Mouse (Mus musculus) forebrain, embryonic 10.5 days (tissue): ENCODE results near the gene Arid4a. TPM values are rescaled to one million over a fixed set of nuclear protein-coding genes. Genes with fewer than 3 reads are reported as not detected.
A peak's percentile ranks its signal among the peaks of the same experiment; 100 is the strongest.

Experiments used
- DNase-seq: peaks from one replicate; pipeline ENCODE4 v3.0.0-alpha.2; 2017; ENCODE audit warnings: low spot score; ENCODE audit errors: extremely low spot score
- H3K27ac ChIP-seq: fragments of 300-500 bp; sonication (generic); 2 replicates; pipeline ENCODE4 v1.5.1; 2016; ENCODE audit warnings: mild to moderate bottlenecking
- H3K27me3 ChIP-seq: fragments of 300-500 bp; sonication (generic); 2 replicates; pipeline ENCODE4 v1.6.1; 2016; ENCODE audit warnings: mild to moderate bottlenecking; ENCODE audit not compliant: poor library complexity, severe bottlenecking
- H3K36me3 ChIP-seq: fragments of 300-500 bp; sonication (generic); replicated peaks from 2 replicates; pipeline ENCODE4 v1.6.1; 2016; ENCODE audit warnings: mild to moderate bottlenecking, moderate library complexity
- H3K4me1 ChIP-seq: fragments of 300-500 bp; sonication (generic); 2 replicates; pipeline ENCODE4 v1.6.1; 2016
- H3K4me3 ChIP-seq: fragments of 300-500 bp; sonication (generic); 2 replicates; pipeline ENCODE4 v1.5.1; 2016; ENCODE audit warnings: mild to moderate bottlenecking, moderate library complexity
- H3K9me3 ChIP-seq: fragments of 300-500 bp; sonication (generic); 2 replicates; pipeline ENCODE4 v1.6.1; 2016; ENCODE audit warnings: mild to moderate bottlenecking, moderate library complexity
- WGBS: fragments of 180-500 bp; shearing (Covaris S2); methylation state at CpG from one replicate; pipeline ENCODE4 v1.1.7; 2016; 5-methylcytosine and 5-hydroxymethylcytosine counted together
- polyA plus RNA-seq: library from polyadenylated mRNA; unstranded; fragments of >200 nt; fragmentation: Nextera tagmentation; extraction: Ambion mirVana; gene quantifications from 2 replicates; pipeline ENCODE4 v1.2.1, GENCODE M21; 2016

The Arid4a gene
- polyA plus RNA-seq, 1 experiment from 2014 or later: 28.3 TPM

DNA sequence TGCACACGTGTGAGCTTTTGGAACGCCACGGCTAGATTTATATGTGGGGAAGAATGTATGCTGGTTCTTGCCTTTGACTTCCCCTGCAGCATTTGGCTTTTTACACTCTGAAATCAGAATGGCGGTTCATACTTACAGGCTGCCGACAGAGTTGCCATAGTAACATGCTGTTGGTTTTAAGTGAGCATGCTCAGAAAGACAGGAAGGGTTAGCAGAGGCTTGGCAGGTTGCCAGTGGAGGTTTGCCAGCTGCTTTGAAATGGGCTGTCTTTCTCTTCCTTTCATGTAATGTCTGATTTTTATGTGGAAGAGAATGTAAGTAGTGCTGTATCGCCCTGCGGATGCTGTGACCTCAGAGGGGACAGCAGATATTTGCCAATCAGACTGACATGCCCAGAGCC is 32.3 kb downstream of the Arid4a start:
- peak overlapping the region; percentile 8; the same call in 1 of the 2 replicates for H3K4me3 ChIP-seq
- H3K27ac ChIP-seq: peak overlapping the region; percentile 78; the same call in 1 of the 2 replicates
- H3K9me3 ChIP-seq: no peaks in the 10 kb centered on the region
- H3K27me3 ChIP-seq: no peaks in the 10 kb centered on the region
- H3K4me1 ChIP-seq: peaks cover 10% of the 10 kb centered on the region; the same call in 1 of the 2 replicates
- peak; percentile 54 for DNase-seq
- peaks cover 46% of the 10 kb centered on the region for H3K36me3 ChIP-seq
- 81% methylated on average over 7 of the region's 7 CpGs for WGBS

DNA sequence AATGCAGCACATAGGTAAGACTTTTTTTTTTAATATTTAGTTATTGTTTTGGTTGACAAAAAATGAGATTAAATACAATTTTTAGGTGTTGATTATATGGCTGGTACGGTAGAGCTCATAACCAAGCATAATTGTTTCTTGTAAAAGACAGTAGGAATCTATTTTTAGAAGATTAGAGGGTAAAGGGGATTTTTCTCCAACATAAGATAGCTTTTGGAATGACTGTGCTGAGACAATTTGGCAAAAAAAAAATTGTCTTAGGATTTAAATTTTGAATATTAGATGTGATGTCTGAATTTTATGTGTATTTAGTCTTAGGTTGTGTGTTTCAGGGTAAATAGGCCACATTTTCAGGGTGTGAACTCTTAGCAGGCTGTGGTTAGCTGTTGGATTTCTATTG is 32.8 kb downstream of the Arid4a start:
- Histone ChIP-seq H3K27me3 (no peaks in the 10 kb centered on the region), H3K9me3 (no peaks in the 10 kb centered on the region), H3K27ac (peak overlapping the region; percentile 78; the same call in 1 of the 2 replicates), H3K36me3 (peaks cover 42% of the 10 kb centered on the region), H3K4me3 (no peak overlapping the region), H3K4me1 (peaks cover 10% of the 10 kb centered on the region; the same call in 1 of the 2 replicates)
- WGBS: 88% methylated on average over 1 of the region's 1 CpGs
- no peak for DNase-seq

DNA sequence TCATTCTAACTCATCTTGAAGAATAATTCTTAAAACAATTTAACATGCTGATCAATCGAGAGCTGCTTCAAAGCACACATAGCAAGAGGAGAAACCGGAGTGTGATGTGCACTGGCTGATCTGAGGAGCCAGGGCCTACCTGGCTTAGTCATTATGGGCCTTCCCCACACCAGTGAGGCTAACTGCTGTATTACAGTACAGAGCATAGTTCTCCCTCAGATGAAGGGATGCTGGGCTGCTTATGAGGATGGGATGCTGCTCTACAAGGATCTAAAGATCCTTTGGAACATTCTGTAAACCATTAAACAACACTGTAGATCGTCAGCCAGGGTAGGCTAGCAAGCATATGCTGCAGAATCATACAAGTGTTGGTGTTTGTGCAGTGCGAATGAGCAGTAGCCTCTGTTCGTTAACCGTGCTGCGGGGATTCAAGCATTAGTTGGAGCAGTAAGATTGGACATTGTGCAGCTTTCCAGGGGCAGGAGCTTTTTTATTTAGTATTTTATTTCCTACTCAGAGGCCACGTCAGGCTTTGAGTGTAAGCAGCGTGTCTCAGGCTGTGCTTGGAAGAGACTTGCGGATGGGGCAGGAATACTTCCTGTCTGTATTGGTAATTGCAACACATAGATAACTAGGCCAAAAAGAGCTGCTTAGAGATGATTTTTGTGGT is 33.9 kb downstream of the Arid4a start:
- Histone ChIP-seq H3K27ac (no peak overlapping the region), H3K4me1 (peaks cover 10% of the 10 kb centered on the region; the same call in 1 of the 2 replicates), H3K27me3 (no peaks in the 10 kb centered on the region), H3K4me3 (no peak overlapping the region), H3K36me3 (peaks cover 33% of the 10 kb centered on the region), H3K9me3 (no peaks in the 10 kb centered on the region)
- DNase-seq: no peak
- WGBS: 92% methylated on average over 10 of the region's 10 CpGs

DNA sequence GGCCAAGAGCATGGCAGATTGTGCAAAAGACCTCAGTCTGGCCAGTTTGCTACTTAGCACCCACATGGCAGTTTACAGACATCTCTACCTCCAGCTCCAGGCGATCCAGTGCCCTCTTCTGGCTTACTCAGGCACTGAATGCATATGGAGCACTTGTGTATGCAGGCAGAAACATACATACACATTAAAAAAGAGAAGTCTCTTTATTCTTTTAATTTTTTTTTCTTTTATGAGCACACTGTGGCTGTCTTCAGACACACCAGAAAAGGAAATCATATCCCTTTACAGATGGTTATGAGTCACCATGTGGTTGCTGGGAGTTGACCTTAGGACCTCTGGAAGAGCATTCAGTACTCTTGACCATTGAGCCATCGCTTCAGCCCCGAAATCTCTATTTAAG is 35.3 kb downstream of the Arid4a start:
- Histone ChIP-seq H3K4me3 (no peak overlapping the region), H3K9me3 (no peaks in the 10 kb centered on the region), H3K27me3 (no peaks in the 10 kb centered on the region), H3K36me3 (peaks cover 23% of the 10 kb centered on the region), H3K4me1 (peaks cover 10% of the 10 kb centered on the region; the same call in 1 of the 2 replicates), H3K27ac (no peak overlapping the region)
- 81% methylated on average over 3 of the region's 3 CpGs for WGBS
- no peak for DNase-seq

DNA sequence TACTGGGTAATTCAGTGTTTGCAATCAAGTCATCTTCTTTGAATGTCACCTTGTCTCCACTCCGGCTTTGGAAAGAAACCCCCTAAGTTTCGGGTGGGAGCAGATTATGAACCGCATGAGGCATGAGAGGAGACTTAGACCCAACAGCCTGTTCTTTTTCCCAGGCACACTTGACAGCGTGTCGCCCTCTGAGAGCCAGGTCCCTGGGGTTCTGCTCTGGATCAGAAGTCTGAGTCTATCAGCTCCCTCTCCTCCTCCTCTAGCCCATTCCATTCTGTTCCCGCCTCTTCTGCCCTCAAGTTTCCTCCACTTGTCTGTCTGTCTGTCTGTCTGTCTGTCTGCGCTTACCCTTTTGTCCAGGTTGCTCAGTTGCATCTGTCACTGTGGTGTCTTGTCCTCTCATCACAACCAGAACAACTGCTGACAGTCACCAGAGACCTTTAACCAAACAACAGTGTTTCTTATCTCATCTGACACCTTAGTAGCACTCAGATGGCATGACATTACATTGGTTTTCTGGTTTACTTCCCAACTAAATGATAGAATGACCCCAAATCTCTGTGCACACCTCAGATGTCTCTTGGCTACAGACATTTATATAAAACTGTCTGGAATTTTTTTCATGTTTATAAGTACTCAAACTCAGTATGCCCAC is 36.7 kb downstream of the Arid4a start:
- Histone ChIP-seq H3K9me3 (no peaks in the 10 kb centered on the region), H3K4me3 (no peak overlapping the region), H3K27ac (no peak overlapping the region), H3K27me3 (no peaks in the 10 kb centered on the region), H3K36me3 (peaks cover 23% of the 10 kb centered on the region), H3K4me1 (peaks cover 8% of the 10 kb centered on the region; the same call in 1 of the 2 replicates)
- WGBS: 95% methylated on average over 7 of the region's 7 CpGs
- no peak for DNase-seq

DNA sequence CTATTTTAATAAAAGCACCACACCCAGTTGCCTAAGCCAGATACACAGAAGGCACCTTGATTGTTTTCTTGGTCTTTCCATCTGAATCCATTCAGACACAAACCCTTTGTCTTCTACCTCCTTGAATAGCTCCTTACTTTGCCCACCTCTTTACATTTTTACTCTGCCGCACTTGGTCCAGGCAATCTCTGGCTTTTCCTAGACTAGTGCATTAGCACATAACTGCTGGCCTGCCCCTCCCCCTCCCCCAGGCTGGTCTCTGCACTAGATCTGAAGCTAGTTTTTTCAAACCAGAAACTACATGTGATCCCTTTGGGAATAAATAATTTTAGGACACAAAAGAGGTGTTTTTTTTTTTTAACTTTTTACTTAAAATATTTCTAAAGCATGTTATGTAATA is 37.2 kb downstream of the Arid4a start:
- 83% methylated on average over 1 of the region's 1 CpGs for WGBS
- H3K27ac ChIP-seq: no peak overlapping the region
- no peak overlapping the region for H3K4me3 ChIP-seq
- peaks cover 3% of the 10 kb centered on the region; the same call in 1 of the 2 replicates for H3K4me1 ChIP-seq
- H3K27me3 ChIP-seq: no peaks in the 10 kb centered on the region
- H3K36me3 ChIP-seq: peaks cover 25% of the 10 kb centered on the region
- H3K9me3 ChIP-seq: no peaks in the 10 kb centered on the region
- DNase-seq: no peak

DNA sequence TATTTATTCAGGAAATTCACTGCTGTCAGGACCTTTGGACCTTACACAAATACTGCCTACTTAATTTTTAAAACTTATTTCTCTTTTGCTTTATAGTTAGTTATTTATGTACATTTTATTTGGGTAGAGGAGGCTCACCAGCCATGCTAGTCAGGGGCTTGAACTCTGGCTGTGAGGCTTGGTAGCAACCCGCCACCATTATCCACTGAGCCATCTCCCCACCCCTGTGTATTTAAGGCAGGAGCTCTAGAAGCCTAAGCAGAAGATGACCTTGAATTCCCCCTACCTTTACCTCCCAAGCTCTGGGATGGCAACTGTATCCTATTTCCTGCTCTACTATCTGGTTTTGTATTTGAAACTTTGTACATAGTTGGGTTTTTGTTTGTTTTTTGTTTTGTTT is 37.7 kb downstream of the Arid4a start:
- H3K36me3 ChIP-seq: peaks cover 23% of the 10 kb centered on the region
- H3K9me3 ChIP-seq: no peaks in the 10 kb centered on the region
- no peak for DNase-seq
- 85% methylated on average over 1 of the region's 1 CpGs for WGBS
- H3K4me3 ChIP-seq: no peak overlapping the region
- no peaks in the 10 kb centered on the region for H3K4me1 ChIP-seq
- H3K27ac ChIP-seq: no peak overlapping the region
- no peaks in the 10 kb centered on the region for H3K27me3 ChIP-seq

DNA sequence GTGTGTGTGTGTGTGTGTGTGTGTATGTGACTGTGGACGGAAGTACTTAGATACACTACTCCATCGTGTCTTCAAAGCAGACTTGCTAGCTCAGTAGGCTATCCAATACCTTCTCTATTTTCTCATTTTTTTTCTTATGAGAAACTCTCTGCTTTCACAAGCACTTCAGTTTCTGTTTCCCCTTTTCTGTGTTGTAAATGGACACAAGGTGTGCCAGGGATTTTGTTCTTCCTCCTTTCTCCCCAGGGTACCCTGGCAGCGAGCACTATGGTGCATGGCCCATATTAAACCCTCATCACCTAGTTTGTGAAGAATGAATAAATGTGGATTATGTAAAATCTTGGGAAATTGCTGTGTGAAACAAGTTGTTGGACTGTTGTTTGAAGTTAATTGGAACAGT is 39.7 kb downstream of the Arid4a start:
- WGBS: 86% methylated on average over 3 of the region's 3 CpGs
- DNase-seq: no peak
- Histone ChIP-seq H3K36me3 (peaks cover 29% of the 10 kb centered on the region), H3K4me3 (no peak overlapping the region), H3K27ac (no peak overlapping the region), H3K4me1 (no peaks in the 10 kb centered on the region), H3K9me3 (no peaks in the 10 kb centered on the region), H3K27me3 (no peaks in the 10 kb centered on the region)

DNA sequence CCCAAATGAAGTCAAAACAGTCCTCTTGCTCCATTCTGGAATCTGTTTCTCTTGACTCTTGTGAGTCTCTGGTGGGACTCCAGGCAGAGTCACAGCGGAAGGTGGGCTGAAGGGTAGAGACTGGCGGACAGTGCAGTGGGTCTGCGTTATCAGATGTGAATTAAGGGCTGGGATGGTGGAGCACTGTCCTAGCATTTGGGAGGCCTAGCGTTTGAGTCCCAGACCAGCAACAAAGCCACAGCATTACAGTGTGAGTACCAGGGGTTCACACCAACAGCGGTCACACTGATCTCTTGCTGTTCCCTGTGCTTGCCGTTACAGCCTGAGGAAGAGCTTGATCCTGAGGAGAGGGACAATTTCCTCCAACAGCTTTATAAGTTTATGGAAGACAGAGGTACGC is 44.0 kb downstream of the Arid4a start:
- no peak for DNase-seq
- 92% methylated on average over 7 of the region's 7 CpGs for WGBS
- Histone ChIP-seq H3K27me3 (no peaks in the 10 kb centered on the region), H3K4me1 (no peaks in the 10 kb centered on the region), H3K9me3 (no peaks in the 10 kb centered on the region), H3K4me3 (no peak overlapping the region), H3K27ac (no peak overlapping the region), H3K36me3 (peaks cover 65% of the 10 kb centered on the region)

DNA sequence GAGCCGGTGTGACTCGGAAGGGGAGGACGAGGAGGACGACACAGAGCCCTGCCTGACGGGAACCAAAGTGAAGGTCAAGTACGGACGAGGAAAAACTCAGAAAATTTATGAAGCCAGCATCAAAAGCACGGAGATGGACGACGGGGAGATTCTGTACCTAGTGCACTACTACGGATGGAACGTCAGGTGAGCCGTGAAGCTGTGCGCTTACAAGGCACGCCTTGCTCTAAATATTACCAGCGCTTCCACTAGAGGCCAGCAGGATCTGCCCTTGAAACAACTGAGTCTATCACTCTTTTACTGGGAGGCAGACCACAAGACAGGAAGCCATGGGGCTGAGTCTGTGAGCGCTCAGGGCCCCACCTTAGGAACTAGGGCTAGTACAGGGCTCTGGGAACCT is 54.1 kb downstream of the Arid4a start:
- Histone ChIP-seq H3K36me3 (peaks cover 95% of the 10 kb centered on the region), H3K4me1 (no peaks in the 10 kb centered on the region), H3K27me3 (no peaks in the 10 kb centered on the region), H3K4me3 (no peak overlapping the region), H3K9me3 (no peaks in the 10 kb centered on the region), H3K27ac (no peak overlapping the region)
- no peak for DNase-seq
- WGBS: 94% methylated on average over 17 of the region's 17 CpGs

DNA sequence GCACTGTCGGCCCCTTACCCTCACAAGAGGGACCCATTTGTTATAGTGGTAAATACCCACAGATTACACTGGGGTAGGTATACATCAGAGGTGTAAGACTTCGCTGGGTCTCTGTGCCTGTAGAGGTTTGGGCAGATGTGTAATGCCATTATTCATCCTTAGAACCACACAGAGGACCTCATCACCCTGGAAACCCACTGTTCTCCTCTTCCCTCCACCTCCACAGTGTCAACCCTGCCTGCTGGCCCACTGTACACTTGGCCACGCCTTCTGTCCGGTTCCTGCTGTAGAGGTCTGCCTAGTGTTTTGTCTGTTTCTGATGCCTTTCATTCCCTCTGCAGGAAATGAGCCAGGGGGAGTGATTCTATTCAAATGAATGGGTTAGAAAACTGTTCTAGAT is 56.3 kb downstream of the Arid4a start:
- WGBS: 89% methylated on average over 4 of the region's 4 CpGs
- Histone ChIP-seq H3K27ac (no peak overlapping the region), H3K4me3 (no peak overlapping the region), H3K4me1 (no peaks in the 10 kb centered on the region), H3K36me3 (peaks cover 97% of the 10 kb centered on the region), H3K9me3 (no peaks in the 10 kb centered on the region), H3K27me3 (no peaks in the 10 kb centered on the region)
- DNase-seq: no peak

DNA sequence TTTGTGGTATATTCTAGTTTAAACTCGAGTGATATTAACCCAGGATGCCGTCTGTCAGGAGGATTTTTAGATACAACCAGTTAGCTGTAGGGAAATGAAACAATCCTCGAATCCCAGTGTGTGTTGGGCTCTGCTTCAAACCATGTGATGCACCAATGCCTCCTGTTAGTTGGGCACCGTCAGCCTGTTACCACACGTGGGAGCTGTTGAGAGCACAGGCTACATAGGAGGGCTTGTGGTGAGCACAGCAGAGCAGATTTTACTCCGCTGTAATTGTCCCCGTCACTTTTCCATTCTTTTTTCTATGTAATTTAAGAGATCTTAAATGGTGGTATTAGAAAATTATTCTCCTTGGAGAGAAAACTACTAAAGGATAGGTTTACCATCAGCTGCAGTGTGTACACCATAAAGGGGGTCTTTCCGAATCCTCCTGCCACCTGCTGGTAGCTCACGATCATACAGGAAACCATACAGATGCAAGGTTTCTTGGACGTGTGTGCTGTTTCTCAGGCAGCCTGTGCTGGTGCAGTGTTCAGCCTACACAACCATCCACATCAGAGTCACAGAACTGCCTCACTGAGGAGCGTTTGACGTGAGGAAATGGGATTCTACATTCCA is 57.4 kb downstream of the Arid4a start:
- Histone ChIP-seq H3K27ac (no peak overlapping the region), H3K4me3 (no peak overlapping the region), H3K27me3 (no peaks in the 10 kb centered on the region), H3K9me3 (no peaks in the 10 kb centered on the region), H3K4me1 (no peaks in the 10 kb centered on the region), H3K36me3 (peaks cover 86% of the 10 kb centered on the region)
- WGBS: 66% methylated on average over 12 of the region's 12 CpGs
- DNase-seq: no peak

DNA sequence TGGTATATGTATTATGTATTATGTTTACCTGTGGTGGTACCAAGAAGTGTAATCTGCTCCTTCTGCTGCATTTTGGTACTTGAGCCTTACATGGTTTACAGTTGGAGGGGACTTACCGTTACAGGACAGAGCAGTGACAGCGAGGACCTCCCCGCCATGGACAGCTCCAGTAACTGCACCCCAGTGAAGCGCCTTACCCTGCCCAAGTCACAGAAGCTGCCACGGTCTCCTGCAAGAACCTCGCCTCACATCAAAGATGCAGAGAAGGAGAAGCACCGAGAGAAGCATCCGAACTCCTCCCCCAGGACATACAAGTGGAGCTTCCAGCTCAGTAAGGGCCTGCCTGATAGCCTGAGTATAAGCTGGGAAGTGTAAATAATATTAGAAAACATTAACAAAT is 70.5 kb downstream of the Arid4a start:
- WGBS: 91% methylated on average over 8 of the region's 8 CpGs
- Histone ChIP-seq H3K27ac (no peak overlapping the region), H3K4me3 (no peak overlapping the region), H3K9me3 (no peaks in the 10 kb centered on the region), H3K4me1 (no peaks in the 10 kb centered on the region), H3K36me3 (peaks cover 33% of the 10 kb centered on the region), H3K27me3 (no peaks in the 10 kb centered on the region)
- DNase-seq: no peak
